Mouse (Mus musculus) central nervous system, embryonic 18 days (tissue): Measurements from ENCODE around the gene Usp16. TPM values are rescaled to one million over a fixed set of nuclear protein-coding genes. Genes with fewer than 3 reads are reported as not detected.

Experiments used
- polyA plus RNA-seq: library from polyadenylated mRNA; depleted of rRNA; stranded (reverse); fragments of >200 nt; gene quantifications from 2 replicates; pipeline ENCODE4 v1.2.3, GENCODE M21; 2012; rRNA removed

The Usp16 gene
- 64.3 and 69.9 TPM in 2 replicates for polyA plus RNA-seq

DNA sequence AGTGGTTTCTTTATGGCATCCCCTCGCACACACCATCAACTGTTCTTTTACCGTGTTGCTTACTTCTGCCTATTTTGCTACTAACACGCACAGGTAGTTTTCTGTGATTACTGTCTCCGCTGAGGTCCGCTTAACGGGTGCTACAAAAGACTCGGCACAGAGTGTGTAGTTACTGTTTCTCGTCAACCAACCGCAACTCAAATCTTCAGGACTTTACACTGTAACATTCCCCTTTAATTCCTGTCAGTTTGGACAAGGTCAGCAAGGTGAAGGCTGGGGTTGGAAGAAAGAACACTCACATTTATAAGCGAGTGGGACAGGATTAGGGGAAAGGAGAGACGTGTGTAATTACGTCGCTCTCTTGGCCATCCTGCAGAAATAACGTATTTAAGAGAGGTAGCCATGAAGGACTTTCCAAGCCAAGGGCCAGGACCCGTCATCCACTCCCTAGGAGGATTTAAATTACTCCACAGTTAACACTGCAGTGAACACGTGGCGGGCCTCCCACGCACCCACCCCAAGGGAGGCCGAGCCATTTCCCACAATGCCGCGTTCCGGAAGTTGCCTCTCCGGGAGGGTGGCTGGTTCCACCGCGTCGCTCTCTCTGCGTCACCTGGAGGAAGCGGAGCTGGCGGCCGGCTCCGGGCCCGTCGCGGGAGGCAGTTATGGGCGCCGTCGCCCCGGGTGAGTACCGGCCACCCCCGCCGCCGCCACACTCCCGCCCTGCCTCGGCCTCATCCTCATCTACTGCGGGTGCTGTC is at the start of gene Usp16:
Gene Usp16 (plus strand): TSS at position 285 of the 761 bp plus-strand sequence.

GRCm38 (mm10) chr16:87432033-87432814 is 22.3 kb upstream of the Usp16 start, which contains the start of gene Ltn1:
Ltn1 (minus strand) TSS chr16:87432612.

GRCm38 (mm10) chr16:87440184-87440686 is 14.3 kb upstream of the Usp16 start, which contains the start of gene Rwdd2b:
Rwdd2b (minus strand) TSS chr16:87440573.

GRCm38 (mm10) chr16:87495716-87496447 is 41.4 kb downstream of the Usp16 start, which contains the start of gene Cct8:
Cct8 (minus strand) TSS chr16:87495873.

Other genes with a start within 250 kb of the Usp16 start
- gene N6amt1, start 100.5 kb upstream of the Usp16 start, polyA plus RNA-seq, result 19.0 and 20.1 TPM in 2 replicates
- gene Ltn1, start 22.1 kb upstream of the Usp16 start, polyA plus RNA-seq, result 17.9 and 20.3 TPM in 2 replicates
- 10.1 and 10.9 TPM in 2 replicates for gene Rwdd2b, start 14.1 kb upstream of the Usp16 start, polyA plus RNA-seq
- gene Cct8, start 41.2 kb downstream of the Usp16 start, polyA plus RNA-seq, result 207 and 214 TPM in 2 replicates
- 0.56 and 1.0 TPM in 2 replicates for gene Map3k7cl, start 98.6 kb downstream of the Usp16 start, polyA plus RNA-seq
- 19.9 and 21.7 TPM in 2 replicates for gene Bach1, start 244.2 kb downstream of the Usp16 start, polyA plus RNA-seq